Mouse (Mus musculus) NIH3T3 (cell line): ENCODE measurements at regions not wholly inside any gene's neighbourhood (a gene's known extent, or its start where the extent isn't known, plus 50 kb on each side); places are given as distances from the start of the nearest gene placed in this dataset.

Experiments
- DNase-seq: peaks from one replicate; pipeline ENCODE4 v3.0.0-alpha.2; 2012; ENCODE audit warnings: low read depth

- no peak for DNase-seq
These were observed 55.1 kb upstream of the Smox start for GRCm38 (mm10) chr2:131436149-131436548.

- no peak for DNase-seq
These were observed 60.8 kb upstream of the Smox start for GRCm38 (mm10) chr2:131430474-131430873.

- no peak for DNase-seq
These were observed 63.2 kb upstream of the Smox start for GRCm38 (mm10) chr2:131428089-131428488.

GRCm38 (mm10) chr2:131426941-131427340, 64.4 kb upstream of the Smox start:
- DNase-seq: no peak

GRCm38 (mm10) chr2:131423616-131424320, 67.5 kb upstream of the Smox start:
- DNase-seq: peak; percentile 84

GRCm38 (mm10) chr2:131422907-131423445, 68.3 kb upstream of the Smox start:
- DNase-seq: peak; percentile 89

GRCm38 (mm10) chr2:131418130-131418529, 65.4 kb upstream of the Rnf24 start:
- no peak for DNase-seq

- DNase-seq: no peak
These were observed 64.8 kb upstream of the Rnf24 start for GRCm38 (mm10) chr2:131417472-131417871.

- DNase-seq: peak; percentile 89
These were observed 63.8 kb upstream of the Rnf24 start for GRCm38 (mm10) chr2:131416482-131416881.

GRCm38 (mm10) chr2:131410906-131411520, 58.3 kb upstream of the Rnf24 start:
- DNase-seq: no peak

- DNase-seq: no peak
These were observed 54.6 kb upstream of the Rnf24 start for GRCm38 (mm10) chr2:131407337-131407736.

GRCm38 (mm10) chr2:131404218-131404555, 51.5 kb upstream of the Rnf24 start:
- DNase-seq: no peak

- peak; percentile 43 for DNase-seq
These were observed 51.0 kb upstream of the Rnf24 start for GRCm38 (mm10) chr2:131403543-131404217.
